Mouse (Mus musculus): ENCODE measurements around the gene Ubl3. TPM values are rescaled to one million over a fixed set of nuclear protein-coding genes. Genes with fewer than 3 reads are reported as not detected.

Ubl3 gene
- polyA plus RNA-seq, 1 experiment from 2014 or later, result 73.2 TPM

DNA sequence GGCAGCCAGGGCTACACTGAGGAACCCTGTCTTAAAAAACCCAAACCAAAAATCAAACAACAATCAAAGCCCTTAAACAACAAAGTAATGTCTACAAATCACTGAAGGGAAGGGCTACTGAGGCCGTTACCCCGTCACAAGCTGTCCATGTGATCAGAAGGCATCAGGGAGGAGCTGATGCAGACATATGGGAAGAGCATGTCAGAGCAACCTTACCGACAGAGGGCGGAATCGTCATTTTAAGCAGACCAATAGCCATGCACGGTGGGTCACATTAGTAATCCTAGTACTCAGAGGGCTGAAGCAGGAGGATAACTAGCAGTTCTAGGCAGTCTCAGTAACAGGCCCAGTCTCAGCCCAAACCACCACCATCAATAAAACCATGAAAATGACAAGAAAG lies 56.6 kb downstream of the Ubl3 start:
- no peaks in the 10 kb centered on the region for H3K4me1 ChIP-seq (ENCODE audit: control insufficient read depth, insufficient read depth, low read length)
- ATAC-seq (ENCODE audit: low read depth), result no peak
- H3K27ac ChIP-seq (replicated peaks; ENCODE audit: low read depth, low read length), result no peak overlapping the region
- no peak for DNase-seq (ENCODE audit: low spot score)
- H3K4me2 ChIP-seq (ENCODE audit: low read depth, low read length), result no peak overlapping the region
- H3K36me3 ChIP-seq (ENCODE audit: control insufficient read depth, insufficient read depth, low read length), result no peaks in the 10 kb centered on the region
- WGBS, result 85% methylated on average over 6 of the region's 6 CpGs
- H3K27me3 ChIP-seq (replicated peaks; ENCODE audit: control insufficient read depth, insufficient read depth, low read length), result no peaks in the 10 kb centered on the region
- H3K9me3 ChIP-seq (ENCODE audit: control insufficient read depth, low read length), result peaks cover 6% of the 10 kb centered on the region; the same call in 1 of the 2 replicates
- no peak overlapping the region for H3K9ac ChIP-seq (ENCODE audit: low read depth, low read length)
- no peak overlapping the region for H3K4me3 ChIP-seq (ENCODE audit: low read depth, low read length)

DNA sequence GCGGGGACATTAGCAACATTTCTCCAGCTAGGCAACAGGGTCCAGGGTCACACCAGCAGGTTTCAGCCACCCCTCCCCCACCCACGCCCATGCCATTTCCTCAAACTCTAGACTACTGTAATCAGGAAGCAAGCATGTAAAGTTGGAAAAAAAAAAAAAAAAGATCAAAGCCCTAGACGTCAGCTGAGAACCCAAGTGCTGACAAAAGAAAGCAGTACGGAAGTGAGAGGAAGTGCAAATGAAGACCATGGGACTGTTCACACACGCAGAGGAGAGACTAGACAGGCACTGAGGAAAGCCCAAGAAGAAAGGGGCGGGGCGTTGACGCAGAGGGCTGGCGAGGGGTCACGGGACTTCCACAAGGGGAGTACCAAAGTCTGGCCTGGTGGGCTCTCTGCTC lies 57.4 kb downstream of the Ubl3 start:
- ATAC-seq (ENCODE audit: low read depth), result no peak
- no peak overlapping the region for H3K9ac ChIP-seq (ENCODE audit: low read depth, low read length)
- no peak overlapping the region for H3K27ac ChIP-seq (replicated peaks; ENCODE audit: low read depth, low read length)
- DNase-seq (ENCODE audit: low spot score), result peak; percentile 39
- 38% methylated on average over 10 of the region's 10 CpGs for WGBS
- H3K4me1 ChIP-seq (ENCODE audit: control insufficient read depth, insufficient read depth, low read length), result peaks cover 3% of the 10 kb centered on the region; the same call in 1 of the 2 replicates
- peaks cover 6% of the 10 kb centered on the region; the same call in 1 of the 2 replicates for H3K9me3 ChIP-seq (ENCODE audit: control insufficient read depth, low read length)
- no peak overlapping the region for H3K4me3 ChIP-seq (ENCODE audit: low read depth, low read length)
- H3K36me3 ChIP-seq (ENCODE audit: control insufficient read depth, insufficient read depth, low read length), result no peaks in the 10 kb centered on the region
- no peak overlapping the region for H3K4me2 ChIP-seq (ENCODE audit: low read depth, low read length)
- no peaks in the 10 kb centered on the region for H3K27me3 ChIP-seq (replicated peaks; ENCODE audit: control insufficient read depth, insufficient read depth, low read length)

DNA sequence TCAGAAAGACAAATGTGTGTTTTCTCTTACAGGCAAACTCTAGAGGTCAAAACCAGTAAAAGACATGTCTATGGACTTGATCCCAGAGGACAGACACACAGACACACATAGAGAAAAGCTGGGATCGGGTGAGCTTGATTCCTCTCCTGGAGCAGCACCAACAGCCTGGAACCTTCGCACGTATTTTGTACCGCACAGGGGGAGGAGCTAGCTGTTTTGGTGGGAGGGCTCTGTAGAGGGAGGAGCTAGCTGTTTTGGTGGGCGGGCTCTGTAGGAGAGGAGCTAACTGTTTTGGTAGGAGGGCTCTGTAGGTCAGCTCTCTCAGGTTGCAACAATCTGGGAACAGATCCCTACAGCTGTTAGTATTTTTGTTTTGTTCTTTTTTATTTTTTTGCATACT lies 58.3 kb downstream of the Ubl3 start:
- WGBS, result 83% methylated on average over 5 of the region's 5 CpGs

DNA sequence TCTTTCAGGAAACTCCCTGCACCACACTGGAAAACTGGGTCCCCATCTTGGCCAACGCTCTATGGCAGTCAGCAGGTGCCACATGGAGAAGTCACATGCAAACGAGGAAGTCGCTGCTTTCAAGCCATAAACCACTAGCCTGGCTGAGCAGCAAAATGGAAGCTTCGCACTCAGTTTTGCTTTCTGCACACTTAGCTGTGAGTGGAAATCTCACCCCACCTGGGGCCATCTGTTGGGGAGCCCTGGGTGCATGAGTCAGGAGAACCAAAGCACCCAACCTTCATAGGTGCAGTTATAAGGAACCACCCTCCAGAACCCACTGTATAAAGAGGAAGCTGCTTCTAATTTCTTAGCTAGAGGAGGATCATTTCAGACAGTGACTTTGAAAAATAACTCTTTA lies 59.6 kb downstream of the Ubl3 start:
- H3K4me3 ChIP-seq (ENCODE audit: low read depth, low read length), result no peak overlapping the region
- peaks cover 6% of the 10 kb centered on the region; the same call in 1 of the 2 replicates for H3K4me1 ChIP-seq (ENCODE audit: control insufficient read depth, insufficient read depth, low read length)
- no peak overlapping the region for H3K4me2 ChIP-seq (ENCODE audit: low read depth, low read length)
- no peak for ATAC-seq (ENCODE audit: low read depth)
- H3K27me3 ChIP-seq (replicated peaks; ENCODE audit: control insufficient read depth, insufficient read depth, low read length), result no peaks in the 10 kb centered on the region
- no peaks in the 10 kb centered on the region for H3K36me3 ChIP-seq (ENCODE audit: control insufficient read depth, insufficient read depth, low read length)
- 87% methylated on average over 4 of the region's 4 CpGs for WGBS
- no peak for DNase-seq (ENCODE audit: low spot score)
- peaks cover 6% of the 10 kb centered on the region; the same call in 1 of the 2 replicates for H3K9me3 ChIP-seq (ENCODE audit: control insufficient read depth, low read length)
- H3K9ac ChIP-seq (ENCODE audit: low read depth, low read length), result no peak overlapping the region
- H3K27ac ChIP-seq (replicated peaks; ENCODE audit: low read depth, low read length), result no peak overlapping the region

More for the DNA sequence above, 58.3 kb downstream of the Ubl3 start:
- Histone ChIP-seq H3K4me1 (ENCODE audit: control insufficient read depth, insufficient read depth, low read length) (peaks cover 6% of the 10 kb centered on the region; the same call in 1 of the 2 replicates), H3K9me3 (ENCODE audit: control insufficient read depth, low read length) (peaks cover 6% of the 10 kb centered on the region; the same call in 1 of the 2 replicates), H3K4me2 (ENCODE audit: low read depth, low read length) (no peak overlapping the region), H3K27ac (replicated peaks; ENCODE audit: low read depth, low read length) (no peak overlapping the region), H3K36me3 (ENCODE audit: control insufficient read depth, insufficient read depth, low read length) (no peaks in the 10 kb centered on the region), H3K4me3 (ENCODE audit: low read depth, low read length) (no peak overlapping the region), H3K9ac (ENCODE audit: low read depth, low read length) (no peak overlapping the region), H3K27me3 (replicated peaks; ENCODE audit: control insufficient read depth, insufficient read depth, low read length) (no peaks in the 10 kb centered on the region)
- ATAC-seq (ENCODE audit: low read depth) (no peak), DNase-seq (ENCODE audit: low spot score) (no peak)

DNA sequence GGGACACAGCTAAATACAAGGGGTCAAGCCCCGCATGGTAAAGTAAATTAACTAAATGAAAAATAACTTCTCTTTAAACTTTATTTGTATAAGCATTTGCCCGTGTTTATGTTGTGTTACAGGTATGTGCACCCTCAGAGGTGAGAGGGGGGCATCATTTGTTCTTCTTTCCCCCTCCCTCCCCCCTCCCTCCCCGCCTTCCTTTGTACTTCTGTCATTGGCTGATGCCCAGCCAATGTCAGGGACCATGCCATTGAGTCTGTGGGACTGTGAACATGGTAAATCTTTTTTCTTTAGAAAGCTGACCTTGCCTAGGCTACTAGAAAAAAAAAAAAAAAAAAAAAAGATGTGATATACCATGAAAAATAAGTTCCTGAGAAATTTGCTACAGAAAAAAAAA lies 62.2 kb downstream of the Ubl3 start:
- ATAC-seq (ENCODE audit: low read depth) (no peak), DNase-seq (ENCODE audit: low spot score) (no peak)
- H3K9ac ChIP-seq (ENCODE audit: low read depth, low read length), result no peak overlapping the region
- peaks cover 6% of the 10 kb centered on the region; the same call in 1 of the 2 replicates for H3K4me1 ChIP-seq (ENCODE audit: control insufficient read depth, insufficient read depth, low read length)
- WGBS, result 71% methylated on average over 3 of the region's 3 CpGs
- no peaks in the 10 kb centered on the region for H3K36me3 ChIP-seq (ENCODE audit: control insufficient read depth, insufficient read depth, low read length)
- no peaks in the 10 kb centered on the region for H3K9me3 ChIP-seq (ENCODE audit: control insufficient read depth, low read length)
- no peak overlapping the region for H3K4me3 ChIP-seq (ENCODE audit: low read depth, low read length)
- peak overlapping the region; percentile 15 for H3K4me2 ChIP-seq (ENCODE audit: low read depth, low read length)
- no peaks in the 10 kb centered on the region for H3K27me3 ChIP-seq (replicated peaks; ENCODE audit: control insufficient read depth, insufficient read depth, low read length)
- peak overlapping the region; percentile 22; the same call in 1 of the 2 replicates for H3K27ac ChIP-seq (replicated peaks; ENCODE audit: low read depth, low read length)

GRCm38 (mm10) chr5:148489724-148490193 lies 62.8 kb downstream of the Ubl3 start:
- Histone ChIP-seq H3K27me3 (replicated peaks; ENCODE audit: control insufficient read depth, insufficient read depth, low read length) (no peaks in the 10 kb centered on the region), H3K9me3 (ENCODE audit: control insufficient read depth, low read length) (no peaks in the 10 kb centered on the region), H3K4me1 (ENCODE audit: control insufficient read depth, insufficient read depth, low read length) (peaks cover 6% of the 10 kb centered on the region; the same call in 1 of the 2 replicates), H3K4me2 (ENCODE audit: low read depth, low read length) (peak overlapping the region; percentile 15), H3K36me3 (ENCODE audit: control insufficient read depth, insufficient read depth, low read length) (no peaks in the 10 kb centered on the region), H3K9ac (ENCODE audit: low read depth, low read length) (no peak overlapping the region), H3K27ac (replicated peaks; ENCODE audit: low read depth, low read length) (peak overlapping the region; percentile 22), H3K4me3 (ENCODE audit: low read depth, low read length) (no peak overlapping the region)
- WGBS, result 31% methylated on average over 10 of the region's 10 CpGs
- peak; percentile 87 for DNase-seq (ENCODE audit: low spot score)
- ATAC-seq (ENCODE audit: low read depth), result peak; percentile 85

DNA sequence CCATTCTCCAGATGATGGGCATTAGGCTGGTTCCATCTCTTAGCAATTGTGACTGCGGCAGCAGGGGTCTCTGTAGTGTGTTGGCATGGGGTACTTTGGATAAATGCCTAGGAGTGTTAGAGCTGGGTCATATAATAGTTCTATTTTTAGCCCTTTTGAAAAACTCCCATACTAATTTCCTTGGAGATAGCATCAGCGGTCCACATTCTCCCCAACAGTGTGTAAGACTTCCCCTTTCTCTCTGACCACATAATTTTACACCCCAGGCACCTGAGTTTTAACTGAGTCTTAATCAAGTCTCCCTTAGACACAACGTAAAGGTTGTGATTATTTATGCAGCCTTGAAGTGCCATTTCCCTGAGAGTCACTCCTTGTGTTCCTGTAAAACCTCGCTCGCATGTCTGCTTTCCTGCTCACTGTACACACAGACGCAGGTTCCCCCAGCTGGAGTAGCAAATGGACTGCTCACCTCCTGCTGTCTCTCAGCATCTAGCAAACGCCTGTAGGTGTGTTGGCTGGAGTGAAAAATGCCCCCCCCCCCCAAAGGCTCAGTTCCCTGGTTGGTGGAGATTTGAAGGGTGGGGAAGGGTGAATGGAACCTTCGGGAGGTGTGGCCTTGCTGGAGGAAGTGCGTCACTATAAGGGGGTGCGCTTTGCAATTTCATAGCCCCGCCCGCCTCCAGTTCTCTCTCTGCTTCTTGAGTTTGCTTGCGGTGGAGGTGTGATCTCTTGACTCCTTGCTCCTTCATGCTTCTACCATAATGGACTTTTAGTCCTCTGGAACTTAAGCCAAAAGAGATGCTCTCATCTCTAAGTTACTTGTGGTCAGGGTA lies 63.5 kb downstream of the Ubl3 start:
- H3K4me1 ChIP-seq (ENCODE audit: control insufficient read depth, insufficient read depth, low read length), result peaks cover 6% of the 10 kb centered on the region; the same call in 1 of the 2 replicates
- H3K27ac ChIP-seq (replicated peaks; ENCODE audit: low read depth, low read length), result peak overlapping the region; percentile 30
- WGBS, result 67% methylated on average over 13 of the region's 13 CpGs
- no peaks in the 10 kb centered on the region for H3K9me3 ChIP-seq (ENCODE audit: control insufficient read depth, low read length)
- ATAC-seq (ENCODE audit: low read depth) (peak; percentile 60), DNase-seq (ENCODE audit: low spot score) (peak; percentile 47)
- H3K27me3 ChIP-seq (replicated peaks; ENCODE audit: control insufficient read depth, insufficient read depth, low read length), result no peaks in the 10 kb centered on the region
- H3K4me3 ChIP-seq (ENCODE audit: low read depth, low read length), result no peak overlapping the region
- H3K36me3 ChIP-seq (ENCODE audit: control insufficient read depth, insufficient read depth, low read length), result no peaks in the 10 kb centered on the region
- peak overlapping the region; percentile 15; the same call in 1 of the 2 replicates for H3K4me2 ChIP-seq (ENCODE audit: low read depth, low read length)
- no peak overlapping the region for H3K9ac ChIP-seq (ENCODE audit: low read depth, low read length)

- H3K27ac ChIP-seq (replicated peaks; ENCODE audit: low read depth, low read length), result no peak overlapping the region
- ATAC-seq (ENCODE audit: low read depth) (no peak), DNase-seq (ENCODE audit: low spot score) (no peak)
- 87% methylated on average over 11 of the region's 11 CpGs for WGBS
- H3K27me3 ChIP-seq (replicated peaks; ENCODE audit: control insufficient read depth, insufficient read depth, low read length), result no peaks in the 10 kb centered on the region
- no peaks in the 10 kb centered on the region for H3K36me3 ChIP-seq (ENCODE audit: control insufficient read depth, insufficient read depth, low read length)
- peaks cover 6% of the 10 kb centered on the region; the same call in 1 of the 2 replicates for H3K4me1 ChIP-seq (ENCODE audit: control insufficient read depth, insufficient read depth, low read length)
- no peak overlapping the region for H3K4me3 ChIP-seq (ENCODE audit: low read depth, low read length)
- no peak overlapping the region for H3K4me2 ChIP-seq (ENCODE audit: low read depth, low read length)
- H3K9me3 ChIP-seq (ENCODE audit: control insufficient read depth, low read length), result no peaks in the 10 kb centered on the region
- H3K9ac ChIP-seq (ENCODE audit: low read depth, low read length), result no peak overlapping the region
Observed at GRCm38 (mm10) chr5:148486202-148486601, 66.4 kb downstream of the Ubl3 start.
